Mouse (Mus musculus) ES-E14 (cell line): ENCODE data around the gene Psmc2.

Source experiments
- CHD2 ChIP-seq: IDR thresholded peaks from 2 replicates; pipeline ENCODE4 v1.6.1; 2014; ENCODE audit warnings: mild to moderate bottlenecking, low read depth, low read length, inconsistent platforms
- MAFK ChIP-seq: IDR thresholded peaks from 2 replicates; pipeline ENCODE4 v1.6.1; 2014; ENCODE audit warnings: mild to moderate bottlenecking, low read depth, low read length, inconsistent platforms; ENCODE audit not compliant: insufficient read depth

DNA sequence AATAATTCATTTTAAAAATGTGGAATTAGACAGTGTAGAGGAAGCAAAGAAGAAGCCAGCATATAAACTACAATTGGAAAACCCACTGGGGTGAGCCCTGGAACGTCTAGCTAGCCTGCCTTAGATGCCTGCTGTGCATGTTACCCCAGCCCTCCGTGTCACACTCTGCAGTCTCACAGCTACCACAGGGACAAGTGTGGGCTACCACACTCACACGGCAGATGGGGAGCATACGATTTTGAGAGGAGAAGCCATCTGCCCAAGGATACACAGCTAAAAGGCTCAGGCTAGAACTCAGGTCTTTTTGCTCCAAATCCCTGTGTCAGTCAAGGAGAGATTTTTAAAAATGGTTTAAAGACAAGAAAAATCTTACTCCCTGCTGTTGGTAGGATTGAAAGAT lies 43.8 kb downstream of the Psmc2 start:
- TF ChIP-seq CHD2 (no peak), MAFK (no peak)
